Mouse (Mus musculus) adipocyte (in vitro differentiated cells): Measurements from ENCODE around the gene Pde3b.
"Not testable (repeated sequence)": the region's sequence is repeated elsewhere in the genome, so short reads cannot be mapped to it uniquely, and the experiment has no call there.

Experiments
- DNase-seq: peaks from one replicate; pipeline ENCODE4 v3.0.0-alpha.2; 2016; ENCODE audit warnings: low spot score

The Pde3b gene

GRCm38 (mm10) chr7:114414421-114415335 lies at the start of gene Pde3b:
TSS of gene Pde3b (plus strand) at chr7:114415281.
- peak; percentile 11 for DNase-seq

DNA sequence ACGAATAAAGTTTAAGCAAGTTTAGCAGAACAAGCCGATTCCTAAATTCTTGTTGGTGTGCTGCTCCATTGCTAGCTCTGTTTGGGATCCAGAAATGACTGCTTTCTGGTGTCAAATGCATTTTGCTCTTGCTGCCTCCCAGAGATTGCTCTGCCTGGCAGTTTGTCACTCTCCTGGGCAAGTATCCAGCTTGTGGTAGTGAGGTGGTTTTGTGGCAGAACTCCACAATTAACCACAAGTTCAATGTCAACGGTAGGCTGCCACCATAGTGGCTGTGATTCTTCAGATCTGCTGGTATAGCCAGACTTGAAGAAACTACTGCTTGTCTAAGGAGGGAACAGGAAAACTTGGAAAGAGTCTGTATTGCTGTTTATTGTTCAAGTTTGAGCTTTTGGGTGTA lies 13.0 kb upstream of the Pde3b start:
- DNase-seq = peak; percentile 70

DNA sequence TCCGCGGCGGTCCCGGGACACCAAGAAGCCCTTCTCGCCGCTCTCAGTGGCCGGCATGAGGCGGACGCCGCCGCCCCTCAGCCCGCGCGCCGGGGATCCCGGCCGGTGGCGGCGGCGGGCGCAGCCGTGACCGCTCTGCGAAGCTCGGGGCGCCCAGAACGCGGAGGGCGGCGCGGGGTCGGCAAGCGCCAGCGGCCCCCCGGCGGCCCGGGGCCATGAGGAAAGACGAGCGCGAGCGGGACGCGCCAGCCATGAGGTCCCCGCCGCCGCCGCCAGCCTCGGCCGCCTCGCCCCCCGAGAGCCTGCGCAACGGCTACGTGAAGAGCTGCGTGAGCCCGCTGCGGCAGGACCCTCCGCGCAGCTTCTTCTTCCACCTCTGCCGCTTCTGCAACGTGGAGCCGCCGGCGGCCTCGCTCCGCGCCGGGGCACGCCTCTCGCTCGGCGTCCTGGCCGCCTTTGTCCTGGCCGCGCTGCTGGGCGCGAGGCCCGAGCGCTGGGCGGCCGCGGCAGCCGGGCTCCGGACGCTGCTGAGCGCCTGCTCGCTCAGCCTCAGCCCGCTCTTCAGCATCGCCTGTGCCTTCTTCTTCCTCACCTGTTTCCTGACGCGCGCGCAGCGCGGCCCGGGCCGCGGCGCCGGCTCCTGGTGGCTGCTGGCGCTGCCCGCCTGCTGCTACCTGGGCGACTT lies 397 bp downstream of the Pde3b start:
- DNase-seq = no peak

- DNase-seq = no peak
These were observed 1.2 kb downstream of the Pde3b start for GRCm38 (mm10) chr7:114416021-114416845.

- DNase-seq = not testable (repeated sequence)
These were observed 4.2 kb downstream of the Pde3b start for GRCm38 (mm10) chr7:114419331-114419730.

- peak; percentile 9 for DNase-seq
These were observed 5.8 kb downstream of the Pde3b start for GRCm38 (mm10) chr7:114420918-114421317.

GRCm38 (mm10) chr7:114422224-114422623 lies 7.1 kb downstream of the Pde3b start:
- no peak for DNase-seq

GRCm38 (mm10) chr7:114429768-114430167 lies 14.7 kb downstream of the Pde3b start:
- DNase-seq = no peak

DNA sequence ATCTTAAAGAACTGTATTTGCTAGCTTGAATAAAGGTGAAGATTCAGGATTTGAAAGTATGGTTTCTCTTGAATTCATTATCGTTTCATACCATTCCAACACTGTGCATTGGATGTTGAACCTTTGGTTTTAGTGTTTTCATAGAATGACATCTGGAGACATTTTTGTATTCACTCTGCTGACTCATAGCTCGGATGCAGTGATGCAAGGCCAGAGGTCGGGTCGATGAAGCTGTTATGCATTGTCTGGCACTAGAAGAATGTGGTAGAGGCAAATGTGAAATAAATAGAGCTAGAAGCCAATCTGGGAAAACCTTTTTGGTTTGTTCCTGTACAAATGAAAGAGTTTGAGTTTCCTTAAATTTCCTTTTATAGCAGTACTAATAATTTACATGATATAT lies 16.9 kb downstream of the Pde3b start:
- peak; percentile 37 for DNase-seq

GRCm38 (mm10) chr7:114439726-114440125 lies 24.6 kb downstream of the Pde3b start:
- no peak for DNase-seq

DNA sequence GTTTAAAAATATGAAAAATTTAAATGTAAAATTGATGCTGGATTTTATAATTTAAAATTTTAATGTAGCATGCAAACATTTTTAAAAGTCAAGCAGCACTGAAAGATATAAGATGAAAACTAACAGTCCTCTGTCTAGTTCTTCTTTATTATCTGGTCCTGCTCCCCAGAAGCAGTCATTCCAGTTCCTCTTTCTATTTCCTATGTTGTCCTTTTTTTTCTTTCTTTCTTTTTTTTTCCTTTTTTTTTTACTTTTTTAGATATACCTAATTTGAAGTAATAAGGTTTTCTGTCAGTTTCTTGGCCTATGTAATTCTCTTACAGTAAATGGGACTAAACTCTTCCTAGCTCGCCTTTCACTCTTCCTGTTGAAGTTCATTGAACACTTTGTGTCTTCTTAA lies 25.4 kb downstream of the Pde3b start:
- no peak for DNase-seq

GRCm38 (mm10) chr7:114452876-114453275 lies 37.8 kb downstream of the Pde3b start:
- no peak for DNase-seq

DNA sequence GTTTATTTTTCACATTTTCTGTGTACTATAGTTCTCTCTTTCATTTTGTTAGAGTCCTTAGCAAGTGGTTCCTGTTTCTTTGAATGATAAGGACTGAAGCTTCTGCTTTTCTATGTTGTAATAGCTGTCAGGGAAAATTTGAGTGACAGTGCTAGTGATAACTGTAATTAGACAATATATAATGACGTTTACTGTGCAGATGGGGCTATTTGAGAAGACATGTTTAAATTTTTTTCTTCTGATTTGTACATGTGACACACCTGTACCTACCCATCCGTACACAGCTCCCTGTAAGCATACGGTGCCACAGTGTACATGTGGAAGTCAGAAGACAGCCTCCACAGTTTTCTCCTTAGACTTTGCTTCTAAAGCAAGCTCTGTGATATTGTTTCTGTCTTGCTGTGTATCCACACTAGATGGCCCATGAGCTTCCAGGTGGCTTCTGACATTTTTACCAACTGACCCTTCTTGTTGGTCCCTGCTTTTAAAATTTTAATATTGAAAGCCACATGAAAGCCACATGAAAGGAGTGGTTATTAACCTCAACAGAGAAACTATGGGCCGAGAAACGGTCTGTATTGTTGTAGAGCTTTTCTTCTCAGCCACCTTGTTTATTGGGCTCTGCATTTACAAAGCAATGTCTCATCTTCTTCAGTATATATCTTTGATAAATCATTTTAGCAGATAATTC lies 38.4 kb downstream of the Pde3b start:
- DNase-seq = no peak

- no peak for DNase-seq
These were observed 39.8 kb downstream of the Pde3b start for GRCm38 (mm10) chr7:114454858-114455257.

DNA sequence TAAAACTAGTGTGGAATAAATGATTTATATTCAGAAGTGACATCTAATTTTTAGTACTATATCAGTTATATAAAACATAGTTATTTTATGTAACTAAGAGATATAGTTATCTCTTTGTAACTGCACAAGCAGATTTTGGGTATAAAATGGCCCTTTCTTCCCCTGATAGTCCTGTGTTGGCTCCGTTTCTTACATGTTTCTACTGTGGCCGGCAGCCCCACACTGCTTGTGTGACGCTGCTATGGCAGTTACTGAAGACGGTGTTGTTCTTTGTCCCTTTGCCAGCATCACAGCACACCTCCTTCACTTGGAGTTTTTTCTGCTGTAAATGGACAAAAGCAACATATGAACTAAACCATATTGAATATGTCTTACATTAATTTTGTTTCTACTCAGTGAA lies 41.8 kb downstream of the Pde3b start:
- DNase-seq = no peak

DNA sequence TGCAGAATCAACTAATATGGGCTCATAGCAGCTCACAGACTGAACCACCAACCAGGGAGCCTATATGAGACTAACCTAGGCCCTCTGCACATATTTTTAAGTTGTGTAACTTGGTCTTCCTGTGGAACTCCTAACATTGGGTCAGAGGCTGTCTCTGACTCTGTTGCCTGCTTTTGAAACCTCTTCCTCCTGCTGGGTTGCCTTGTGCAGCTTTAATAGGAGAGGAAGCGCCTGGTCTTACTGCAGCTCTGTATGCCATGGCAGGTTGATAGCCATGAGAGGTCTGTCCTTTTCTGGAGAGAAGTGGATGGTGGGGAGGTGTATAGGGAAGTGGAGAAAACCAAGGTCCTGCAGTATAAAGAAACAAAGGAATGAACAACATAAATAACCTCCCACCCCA lies 44.8 kb downstream of the Pde3b start:
- no peak for DNase-seq

DNA sequence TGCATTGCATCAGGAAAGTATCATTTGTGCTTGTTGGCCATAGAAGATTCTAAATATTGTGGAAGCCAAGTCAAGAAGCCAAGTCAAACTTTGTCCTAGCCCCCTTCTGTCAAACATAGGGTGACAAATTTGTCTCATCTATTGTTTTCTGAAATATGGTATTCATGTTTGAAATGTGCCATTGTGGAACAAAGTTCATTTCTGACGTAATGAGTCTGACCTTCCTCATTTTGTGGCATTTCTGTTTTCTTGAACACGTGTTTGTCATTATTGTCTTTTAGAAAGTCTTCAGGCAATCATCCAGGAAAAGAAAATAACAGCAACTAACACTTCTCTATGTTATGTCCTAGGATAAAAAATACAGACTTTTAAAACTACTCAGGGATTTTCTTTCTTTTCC lies 46.6 kb downstream of the Pde3b start:
- peak; percentile 27 for DNase-seq

GRCm38 (mm10) chr7:114466358-114466757 lies 51.3 kb downstream of the Pde3b start:
- DNase-seq = no peak

DNA sequence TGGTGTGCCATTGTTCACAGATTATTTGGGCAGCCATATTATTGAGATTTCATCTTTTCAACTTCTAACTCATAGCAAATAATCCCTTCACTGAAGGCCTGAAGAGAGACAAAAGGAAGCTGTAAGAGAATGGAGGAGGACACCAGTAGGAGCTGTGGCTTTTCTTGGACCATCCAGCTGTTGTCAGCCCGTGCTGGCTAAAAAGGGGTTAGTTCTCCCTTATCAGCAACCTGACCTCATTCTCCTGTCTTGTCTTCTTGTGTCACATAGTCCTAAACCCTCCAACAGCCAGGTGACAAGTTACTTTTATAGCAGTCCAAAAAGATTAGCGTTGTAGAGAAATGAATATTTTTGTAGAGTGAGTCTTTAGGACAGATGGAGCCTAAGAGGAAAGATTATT lies 57.4 kb downstream of the Pde3b start:
- DNase-seq = no peak

GRCm38 (mm10) chr7:114474889-114475288 lies 59.8 kb downstream of the Pde3b start:
- no peak for DNase-seq

DNA sequence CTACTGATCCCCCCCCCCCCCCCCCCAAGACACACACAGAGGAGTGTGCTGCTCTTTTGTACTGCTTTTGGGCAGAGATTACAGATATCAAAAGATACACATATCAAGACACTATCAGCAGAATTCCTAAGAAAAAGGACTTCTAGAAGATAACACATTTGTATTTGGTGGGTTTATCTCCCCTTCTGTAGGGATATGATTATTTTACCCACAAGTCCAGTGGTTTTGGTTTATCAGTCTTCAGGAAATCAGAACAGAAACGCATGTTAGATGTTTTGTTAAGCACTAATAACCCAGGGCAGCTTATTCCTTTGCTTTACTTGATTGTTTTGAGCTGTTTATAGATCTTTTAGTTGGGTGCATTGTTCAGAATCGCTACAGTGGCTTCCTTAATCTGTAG lies 62.8 kb downstream of the Pde3b start:
- DNase-seq = no peak

GRCm38 (mm10) chr7:114478901-114479300 lies 63.8 kb downstream of the Pde3b start:
- DNase-seq = no peak
